Mouse (Mus musculus): ENCODE measurements around the gene Cd244a. TPM values are rescaled to one million over a fixed set of nuclear protein-coding genes. Genes with fewer than 3 reads are reported as not detected.

Gene Cd244a
- total and polyA plus RNA-seq, 3 experiments, result 0.21 to 0.64 (median 0.41) TPM

DNA sequence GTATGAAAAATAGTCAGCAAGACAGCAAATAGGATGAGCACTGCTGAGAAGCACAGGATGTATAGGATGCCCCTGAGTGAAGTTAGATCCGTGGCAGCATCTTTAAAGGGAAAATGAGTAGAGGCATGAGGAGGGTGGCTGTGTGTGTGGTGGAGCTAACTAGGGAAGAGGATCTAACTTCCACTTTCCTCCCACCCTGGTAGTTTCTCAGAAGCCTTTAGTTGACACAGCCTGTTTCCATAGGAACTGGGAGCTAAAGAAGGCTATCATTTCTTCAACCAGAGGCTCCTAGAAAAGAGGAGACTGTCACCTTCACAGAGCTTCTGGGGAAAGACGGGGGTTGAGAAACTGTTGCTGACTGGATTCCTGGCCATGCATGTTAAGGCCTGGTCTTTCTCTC lies 79.7 kb downstream of the Cd244a start:
- H3K27ac ChIP-seq (ENCODE audit: insufficient read depth, low read depth), result no peak overlapping the region
- H3K4me3 ChIP-seq (replicated peaks in 1 of 3; ENCODE audit: low read depth in 2 of 3, low read length in 2 of 3, poor library complexity in 1 of 3), result no peak overlapping the region
- no peaks in the 10 kb centered on the region for H3K79me2 ChIP-seq (replicated peaks; ENCODE audit: control insufficient read depth, extremely low read depth, insufficient read depth, poor library complexity, severe bottlenecking)
- H3K4me2 ChIP-seq (ENCODE audit: insufficient read depth, low read depth, poor library complexity, severe bottlenecking), result no peak overlapping the region
- peaks cover 3 to 8% of the 10 kb centered on the region in 2 experiments for H3K4me1 ChIP-seq (ENCODE audit: control insufficient read depth in 1 of 2, insufficient read depth in 2 of 2)
- no peak for DNase-seq (ENCODE audit: extremely low read depth)
- H3K27me3 ChIP-seq (replicated peaks), result no peaks in the 10 kb centered on the region
- no peaks in the 10 kb centered on the region for H3K9me3 ChIP-seq (replicated peaks; ENCODE audit: low read length)
- dilution Hi-C loops (cut with MboI; ENCODE audit: extremely low pct_ligation_motif_present, extremely low pct_unique_long_range_greater_than_20kb, low sequenced_read_pairs), result no loop called here
- in situ Hi-C loops (cut with MboI; ENCODE audit: low pct_ligation_motif_present, low pct_unique_long_range_greater_than_20kb, low sequenced_read_pairs), result no loop called here
- no peak overlapping the region for H3K9ac ChIP-seq (ENCODE audit: insufficient read depth, low read depth)
- peaks cover 0 to 65% of the 10 kb centered on the region in 2 experiments for H3K36me3 ChIP-seq (replicated peaks in 1 of 2; ENCODE audit: control insufficient read depth in 1 of 2, insufficient read depth in 1 of 2, low read length in 1 of 2)
- TF ChIP-seq ELF1 (IDR thresholded peaks at IDR 0.05; ENCODE audit: low read depth, low read length) (no peak), BHLHE40 (IDR thresholded peaks at IDR 0.05; ENCODE audit: low read depth, low read length) (no peak), MAZ (IDR thresholded peaks at IDR 0.05; ENCODE audit: low read depth, low read length) (no peak), USF1 (IDR thresholded peaks at IDR 0.05; ENCODE audit: low read depth, low read length) (no peak), CHD2 (IDR thresholded peaks at IDR 0.05; ENCODE audit: low read length) (no peak), EP300 (IDR thresholded peaks at IDR 0.05; ENCODE audit: low read length) (no peak), JUN (IDR thresholded peaks at IDR 0.05; ENCODE audit: insufficient read depth, low read depth, low read length) (no peak), MEF2A (IDR thresholded peaks at IDR 0.05; ENCODE audit: borderline replicate concordance, low read depth, low read length) (no peak), USF2 (conservative IDR thresholded peaks at IDR 0.05; ENCODE audit: low read depth, low read length) (no peak)

DNA sequence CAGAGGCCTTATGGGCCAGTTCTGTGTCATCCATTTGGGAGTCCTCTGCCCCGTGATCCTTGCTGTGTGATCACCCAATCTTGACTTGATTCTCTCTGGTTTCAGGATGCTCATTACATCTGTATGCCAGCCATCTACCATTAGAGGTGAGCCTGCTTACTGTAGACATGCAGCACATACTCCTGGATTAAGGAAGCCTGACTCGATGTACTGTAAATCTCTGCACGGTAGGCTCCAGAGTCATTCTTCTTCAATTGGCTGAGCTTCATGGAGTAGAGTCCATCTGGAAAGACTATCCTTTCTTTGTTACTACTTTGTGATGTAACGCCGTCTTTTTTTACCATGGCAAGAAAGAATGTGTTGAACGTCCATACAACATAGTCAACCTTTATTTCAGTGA lies 81.8 kb downstream of the Cd244a start:
- TF ChIP-seq MAZ (IDR thresholded peaks at IDR 0.05; ENCODE audit: low read depth, low read length) (no peak), UBTF (IDR thresholded peaks at IDR 0.05; ENCODE audit: low read depth, low read length) (no peak), RCOR1 (conservative IDR thresholded peaks at IDR 0.05; ENCODE audit: low read depth, low read length) (no peak), NELFE (IDR thresholded peaks at IDR 0.05; ENCODE audit: low read depth, low read length) (no peak), SMC3 (IDR thresholded peaks at IDR 0.05; ENCODE audit: low read depth, low read length) (no peak), ETS1 (conservative IDR thresholded peaks at IDR 0.05; ENCODE audit: low read depth, low read length) (no peak), MEF2A (IDR thresholded peaks at IDR 0.05; ENCODE audit: borderline replicate concordance, low read depth, low read length) (no peak), USF1 (IDR thresholded peaks at IDR 0.05; ENCODE audit: low read depth, low read length) (no peak), TBP (conservative IDR thresholded peaks at IDR 0.05; ENCODE audit: low read depth, low read length) (no peak), EP300 (IDR thresholded peaks at IDR 0.05; ENCODE audit: low read length) (no peak), JUND (conservative IDR thresholded peaks at IDR 0.05; ENCODE audit: low read depth, low read length) (no peak), ELF1 (IDR thresholded peaks at IDR 0.05; ENCODE audit: low read depth, low read length) (no peak), POLR2AphosphoS2 (IDR thresholded peaks at IDR 0.05; ENCODE audit: low read depth, low read length) (no peak), MAFK (IDR thresholded peaks at IDR 0.05; ENCODE audit: insufficient replicate concordance, low read length) (no peak), TCF12 (IDR thresholded peaks at IDR 0.05; ENCODE audit: low read depth, low read length) (no peak), USF2 (conservative IDR thresholded peaks at IDR 0.05; ENCODE audit: low read depth, low read length) (no peak)
- in situ Hi-C loops (cut with MboI; ENCODE audit: low pct_ligation_motif_present, low pct_unique_long_range_greater_than_20kb, low sequenced_read_pairs), result no loop called here
- H3K4me3 ChIP-seq (replicated peaks in 1 of 3; ENCODE audit: low read depth in 2 of 3, low read length in 2 of 3, poor library complexity in 1 of 3), result no peak overlapping the region

More for the DNA sequence above, 81.8 kb downstream of the Cd244a start:
- no peak overlapping the region for H3K27ac ChIP-seq (ENCODE audit: insufficient read depth, low read depth)
- H3K9ac ChIP-seq (ENCODE audit: insufficient read depth, low read depth), result no peak overlapping the region
- no peaks in the 10 kb centered on the region for H3K27me3 ChIP-seq (replicated peaks)
- H3K79me2 ChIP-seq (replicated peaks; ENCODE audit: control insufficient read depth, extremely low read depth, insufficient read depth, poor library complexity, severe bottlenecking), result no peaks in the 10 kb centered on the region
- H3K36me3 ChIP-seq (replicated peaks in 1 of 2; ENCODE audit: control insufficient read depth in 1 of 2, insufficient read depth in 1 of 2, low read length in 1 of 2), result peaks cover 0 to 55% of the 10 kb centered on the region in 2 experiments
- dilution Hi-C loops (cut with MboI; ENCODE audit: extremely low pct_ligation_motif_present, extremely low pct_unique_long_range_greater_than_20kb, low sequenced_read_pairs), result no loop called here
- H3K4me2 ChIP-seq (ENCODE audit: insufficient read depth, low read depth, poor library complexity, severe bottlenecking), result no peak overlapping the region
- H3K9me3 ChIP-seq (replicated peaks; ENCODE audit: low read length), result no peaks in the 10 kb centered on the region
- no peak for DNase-seq (ENCODE audit: extremely low read depth)
- H3K4me1 ChIP-seq (ENCODE audit: control insufficient read depth in 1 of 2, insufficient read depth in 2 of 2), result peaks cover 8 to 24% of the 10 kb centered on the region in 2 experiments

Measured in CH12.LX (cell line).